Mouse (Mus musculus) bone marrow macrophage, adult 2 months (primary cell): Measurements from ENCODE around the gene Tank. TPM values are rescaled to one million over a fixed set of nuclear protein-coding genes. Genes with fewer than 3 reads are reported as not detected.

Experiments
- H3K27ac ChIP-seq: 2 replicates; pipeline ENCODE4 v1.5.1; 2012; ENCODE audit warnings: low read depth, low read length; ENCODE audit not compliant: insufficient read depth
- H3K4me1 ChIP-seq: 2 replicates; pipeline ENCODE4 v1.6.1; 2012; ENCODE audit warnings: low read length; ENCODE audit not compliant: control insufficient read depth, insufficient read depth
- H3K4me3 ChIP-seq: 2 replicates; pipeline ENCODE4 v1.5.1; 2012; ENCODE audit warnings: mild to moderate bottlenecking, low read length, moderate library complexity; ENCODE audit not compliant: insufficient read depth
- CTCF ChIP-seq: IDR thresholded peaks from 2 replicates; pipeline ENCODE4 v1.5.1; 2012; ENCODE audit warnings: low read depth, mild to moderate bottlenecking, low read length, moderate library complexity
- POLR2A ChIP-seq: IDR thresholded peaks from 2 replicates; pipeline ENCODE4 v1.6.1; 2012; ENCODE audit warnings: mild to moderate bottlenecking, low read depth, low read length, borderline replicate concordance
- polyA plus RNA-seq: library from polyadenylated mRNA; stranded (reverse); fragments of >200 nt; gene quantifications from 2 replicates; pipeline ENCODE4 v1.2.4, GENCODE M21; 2012; ENCODE audit not compliant: missing spikeins, insufficient read depth, insufficient read length

Tank gene
- 71.1 and 74.1 TPM in 2 replicates for polyA plus RNA-seq

GRCm38 (mm10) chr2:61578433-61578832 is at the start of gene Tank:
Tank (plus strand) TSS chr2:61578585.
- H3K4me3 ChIP-seq, result peak within 1 kb of the TSS; percentile 63
- H3K27ac ChIP-seq, result peak within 1 kb of the TSS; percentile 65
- peaks cover 27% of the 10 kb centered on the region for H3K4me1 ChIP-seq
- TF ChIP-seq CTCF (no peak), POLR2A (no peak)

DNA sequence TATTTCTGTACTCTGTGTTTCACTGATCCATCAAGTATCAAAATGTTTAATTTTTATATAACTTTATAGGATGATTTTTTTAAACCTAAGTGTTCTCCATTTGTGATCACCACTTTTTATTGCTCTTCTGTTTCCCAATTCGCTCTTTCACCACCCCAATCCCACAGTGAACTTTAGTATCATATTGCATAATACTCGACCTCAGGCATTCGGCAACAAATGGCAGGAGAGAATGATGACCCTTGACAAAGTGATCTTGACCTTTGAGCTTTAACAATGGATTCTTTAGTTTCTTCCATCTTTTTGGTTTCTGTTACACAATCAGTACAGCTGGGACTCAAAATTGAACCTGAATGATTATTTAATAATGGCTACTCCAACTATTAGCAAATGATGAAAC is 46.1 kb upstream of the Tank start:
- no peak overlapping the region for H3K27ac ChIP-seq
- H3K4me1 ChIP-seq, result no peaks in the 10 kb centered on the region
- no peak overlapping the region for H3K4me3 ChIP-seq
- no peak for TF ChIP-seq POLR2A
- TF ChIP-seq CTCF, result no peak

DNA sequence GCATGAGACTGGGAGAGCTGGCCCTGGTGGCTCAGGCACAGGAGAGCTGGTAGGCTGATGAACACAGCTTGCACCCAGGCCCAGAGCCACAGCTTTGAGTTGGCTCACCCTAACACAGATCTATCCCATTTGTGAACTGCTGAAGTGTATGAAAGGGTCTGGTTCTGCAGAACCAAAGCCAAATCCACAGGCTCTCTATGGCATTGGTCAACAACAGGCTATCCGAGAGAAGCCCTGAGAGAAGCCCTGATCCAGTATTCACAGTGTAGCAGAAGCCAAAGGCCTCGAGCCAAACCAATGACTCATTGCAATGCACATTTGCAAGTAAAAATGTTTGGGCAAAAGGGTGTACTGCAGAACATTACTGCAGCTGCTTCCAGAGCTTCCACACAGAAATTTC is 45.3 kb upstream of the Tank start:
- Histone ChIP-seq H3K4me3 (no peak overlapping the region), H3K4me1 (no peaks in the 10 kb centered on the region), H3K27ac (no peak overlapping the region)
- TF ChIP-seq CTCF (no peak), POLR2A (no peak)

DNA sequence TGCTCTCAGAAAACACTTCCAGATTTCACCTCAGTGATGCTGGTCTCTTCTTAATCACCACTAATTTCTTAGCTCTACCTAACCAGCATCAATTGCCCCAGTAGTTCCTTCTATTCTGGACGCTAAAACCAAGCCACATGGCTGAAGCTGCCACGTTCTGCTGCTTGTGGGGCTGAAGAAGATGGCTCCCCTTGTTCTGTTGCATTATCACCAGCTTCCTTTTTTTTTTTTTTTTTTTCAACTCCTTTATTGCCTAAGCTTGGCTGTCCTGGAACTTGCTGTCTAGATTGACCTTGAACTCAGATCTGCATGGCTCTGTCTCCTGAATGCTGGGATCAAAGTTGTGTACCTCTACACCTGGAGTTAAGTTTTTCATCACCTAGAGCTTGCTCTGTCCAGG is 41.5 kb upstream of the Tank start:
- no peak overlapping the region for H3K27ac ChIP-seq
- no peaks in the 10 kb centered on the region for H3K4me1 ChIP-seq
- no peak overlapping the region for H3K4me3 ChIP-seq
- no peak for TF ChIP-seq CTCF
- TF ChIP-seq POLR2A, result no peak

- TF ChIP-seq POLR2A, result no peak
- no peak for TF ChIP-seq CTCF
- H3K27ac ChIP-seq, result no peak overlapping the region
- no peaks in the 10 kb centered on the region for H3K4me1 ChIP-seq
- H3K4me3 ChIP-seq, result no peak overlapping the region
Measured at GRCm38 (mm10) chr2:61539378-61539777, 39.0 kb upstream of the Tank start.

GRCm38 (mm10) chr2:61542426-61542825 is 36.0 kb upstream of the Tank start:
- no peaks in the 10 kb centered on the region for H3K4me1 ChIP-seq
- TF ChIP-seq POLR2A (no peak), CTCF (no peak)
- no peak overlapping the region for H3K4me3 ChIP-seq
- no peak overlapping the region for H3K27ac ChIP-seq

DNA sequence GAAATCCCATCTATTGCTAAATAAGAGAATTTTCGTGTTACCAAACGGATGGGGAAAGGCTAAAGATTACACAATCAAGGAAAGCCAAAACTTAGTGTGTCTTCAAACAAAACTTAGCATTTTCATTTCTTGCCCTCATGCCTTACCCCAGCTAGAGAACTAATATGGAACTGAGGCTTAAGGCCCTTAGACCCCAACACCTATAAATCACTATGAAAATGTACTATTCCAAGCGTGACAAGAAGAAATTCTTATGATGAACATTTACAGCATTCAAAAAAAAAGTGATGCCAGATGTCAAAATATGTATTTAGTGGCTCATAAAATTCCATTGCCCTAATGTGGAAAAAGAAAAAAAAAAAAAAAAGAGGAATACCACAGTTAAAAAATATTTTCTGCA is 32.7 kb upstream of the Tank start:
- Histone ChIP-seq H3K4me1 (no peaks in the 10 kb centered on the region), H3K27ac (no peak overlapping the region), H3K4me3 (no peak overlapping the region)
- TF ChIP-seq POLR2A (no peak), CTCF (no peak)

DNA sequence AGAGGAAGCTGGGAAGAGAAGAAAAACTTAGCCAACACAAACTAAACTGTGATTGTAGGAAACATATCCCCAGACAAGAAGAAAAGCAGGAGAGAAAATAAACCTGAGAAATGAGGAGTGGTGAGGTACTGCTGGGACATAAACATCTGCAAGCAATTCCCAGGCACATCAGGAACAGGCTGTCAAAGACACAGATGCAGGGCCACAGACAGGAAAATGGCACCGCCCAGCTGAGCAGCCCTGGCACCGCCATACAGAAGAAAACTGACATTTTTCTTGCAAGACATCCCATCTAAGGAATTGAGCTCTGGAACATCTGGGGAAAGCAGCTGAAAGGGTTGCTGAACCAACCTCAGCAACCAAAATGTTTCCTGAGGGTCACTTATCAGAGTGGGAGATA is 30.4 kb upstream of the Tank start:
- Histone ChIP-seq H3K4me1 (no peaks in the 10 kb centered on the region), H3K27ac (no peak overlapping the region), H3K4me3 (no peak overlapping the region)
- TF ChIP-seq CTCF (no peak), POLR2A (no peak)

GRCm38 (mm10) chr2:61551680-61552079 is 26.7 kb upstream of the Tank start:
- Histone ChIP-seq H3K27ac (no peak overlapping the region), H3K4me1 (no peaks in the 10 kb centered on the region), H3K4me3 (no peak overlapping the region)
- TF ChIP-seq POLR2A (no peak), CTCF (no peak)

- no peaks in the 10 kb centered on the region for H3K4me1 ChIP-seq
- TF ChIP-seq POLR2A (no peak), CTCF (no peak)
- no peak overlapping the region for H3K27ac ChIP-seq
- H3K4me3 ChIP-seq, result no peak overlapping the region
Measured at GRCm38 (mm10) chr2:61555367-61555766, 23.0 kb upstream of the Tank start.

- H3K27ac ChIP-seq, result no peak overlapping the region
- H3K4me3 ChIP-seq, result no peak overlapping the region
- TF ChIP-seq CTCF (no peak), POLR2A (no peak)
- H3K4me1 ChIP-seq, result no peaks in the 10 kb centered on the region
Measured at GRCm38 (mm10) chr2:61555825-61556224, 22.6 kb upstream of the Tank start.

- Histone ChIP-seq H3K27ac (no peak overlapping the region), H3K4me3 (no peak overlapping the region), H3K4me1 (no peaks in the 10 kb centered on the region)
- TF ChIP-seq POLR2A (no peak), CTCF (no peak)
Measured at GRCm38 (mm10) chr2:61556639-61557038, 21.7 kb upstream of the Tank start.
